Mouse (Mus musculus) E14TG2a.4 (cell line): Measurements from ENCODE around the gene Rgs5.

Experiments used
- H3K27me3 ChIP-seq: 2 replicates; pipeline ENCODE4 v1.6.1; 2014; ENCODE audit warnings: low read length, control low read depth; ENCODE audit not compliant: insufficient read depth
- H3K36me3 ChIP-seq: 2 replicates; pipeline ENCODE4 v1.6.1; 2014; ENCODE audit warnings: low read length, control low read depth; ENCODE audit not compliant: insufficient read depth
- H3K4me1 ChIP-seq: replicated peaks from 2 replicates; pipeline ENCODE4 v1.6.1; 2014; ENCODE audit warnings: low read depth, low read length, control low read depth
- H3K4me3 ChIP-seq: replicated peaks from 2 replicates; pipeline ENCODE4 v1.5.1; 2014; ENCODE audit warnings: mild to moderate bottlenecking, low read length
- H3K9me3 ChIP-seq: 2 replicates; pipeline ENCODE4 v1.6.1; 2014; ENCODE audit warnings: low read length, control low read depth
- CTCF ChIP-seq: conservative IDR thresholded peaks from 2 replicates; pipeline ENCODE4 v1.5.1; 2014; ENCODE audit warnings: low read length
- NANOG ChIP-seq: IDR thresholded peaks from 2 replicates; pipeline ENCODE4 v1.6.1; 2014; ENCODE audit warnings: borderline replicate concordance, low read length, mixed read lengths
- POU5F1 ChIP-seq: IDR thresholded peaks from 2 replicates; pipeline ENCODE4 v1.6.1; 2014; ENCODE audit warnings: low read length, borderline replicate concordance

The Rgs5 gene

GRCm38 (mm10) chr1:169695356-169695755 is 40.1 kb downstream of the Rgs5 start:
- Histone ChIP-seq H3K9me3 (no peaks in the 10 kb centered on the region), H3K36me3 (no peaks in the 10 kb centered on the region), H3K27me3 (no peaks in the 10 kb centered on the region), H3K4me1 (no peaks in the 10 kb centered on the region), H3K4me3 (no peak overlapping the region)
- TF ChIP-seq POU5F1: no peak
- TF ChIP-seq CTCF: no peak
- TF ChIP-seq NANOG: no peak

GRCm38 (mm10) chr1:169697236-169697635 is 41.9 kb downstream of the Rgs5 start:
- Histone ChIP-seq H3K9me3 (no peaks in the 10 kb centered on the region), H3K36me3 (no peaks in the 10 kb centered on the region), H3K27me3 (no peaks in the 10 kb centered on the region), H3K4me3 (no peak overlapping the region), H3K4me1 (no peaks in the 10 kb centered on the region)
- TF ChIP-seq CTCF (no peak), NANOG (no peak), POU5F1 (no peak)

GRCm38 (mm10) chr1:169699184-169699583 is 43.9 kb downstream of the Rgs5 start:
- Histone ChIP-seq H3K4me3 (no peak overlapping the region), H3K36me3 (no peaks in the 10 kb centered on the region), H3K4me1 (no peaks in the 10 kb centered on the region), H3K27me3 (no peaks in the 10 kb centered on the region), H3K9me3 (peaks cover 6% of the 10 kb centered on the region)
- TF ChIP-seq NANOG (no peak), POU5F1 (no peak), CTCF (no peak)

- TF ChIP-seq NANOG: no peak
- TF ChIP-seq CTCF: no peak
- no peak for TF ChIP-seq POU5F1
Observed at GRCm38 (mm10) chr1:169704395-169705087, 49.2 kb downstream of the Rgs5 start.

GRCm38 (mm10) chr1:169721836-169722235 is 66.5 kb downstream of the Rgs5 start:
- TF ChIP-seq CTCF (no peak), POU5F1 (no peak), NANOG (no peak)
- H3K4me1 ChIP-seq: no peaks in the 10 kb centered on the region

More at GRCm38 (mm10) chr1:169704395-169705087, 49.2 kb downstream of the Rgs5 start:
- no peaks in the 10 kb centered on the region for H3K4me1 ChIP-seq
- no peaks in the 10 kb centered on the region for H3K36me3 ChIP-seq
- peaks cover 6% of the 10 kb centered on the region for H3K9me3 ChIP-seq
- no peaks in the 10 kb centered on the region for H3K27me3 ChIP-seq
- no peak overlapping the region for H3K4me3 ChIP-seq

GRCm38 (mm10) chr1:169726319-169726718 is 71.0 kb downstream of the Rgs5 start:
- no peaks in the 10 kb centered on the region for H3K9me3 ChIP-seq
- no peak overlapping the region for H3K4me3 ChIP-seq
- TF ChIP-seq POU5F1 (no peak), CTCF (no peak), NANOG (no peak)
- H3K36me3 ChIP-seq: no peaks in the 10 kb centered on the region
- H3K4me1 ChIP-seq: no peaks in the 10 kb centered on the region
- H3K27me3 ChIP-seq: no peaks in the 10 kb centered on the region

More at GRCm38 (mm10) chr1:169721836-169722235, 66.5 kb downstream of the Rgs5 start:
- no peaks in the 10 kb centered on the region for H3K9me3 ChIP-seq
- no peaks in the 10 kb centered on the region for H3K27me3 ChIP-seq
- H3K36me3 ChIP-seq: no peaks in the 10 kb centered on the region
- H3K4me3 ChIP-seq: no peak overlapping the region

- Histone ChIP-seq H3K4me1 (no peaks in the 10 kb centered on the region), H3K9me3 (no peaks in the 10 kb centered on the region), H3K27me3 (no peaks in the 10 kb centered on the region), H3K4me3 (no peak overlapping the region), H3K36me3 (no peaks in the 10 kb centered on the region)
- TF ChIP-seq POU5F1 (no peak), CTCF (no peak), NANOG (no peak)
Observed at GRCm38 (mm10) chr1:169730599-169731100, 75.3 kb downstream of the Rgs5 start.

- no peak overlapping the region for H3K4me3 ChIP-seq
- no peaks in the 10 kb centered on the region for H3K36me3 ChIP-seq
- TF ChIP-seq POU5F1 (no peak), NANOG (no peak), CTCF (no peak)
- no peaks in the 10 kb centered on the region for H3K4me1 ChIP-seq
- H3K9me3 ChIP-seq: no peaks in the 10 kb centered on the region
- H3K27me3 ChIP-seq: no peaks in the 10 kb centered on the region
Observed at GRCm38 (mm10) chr1:169736139-169736538, 80.8 kb downstream of the Rgs5 start.

- Histone ChIP-seq H3K9me3 (no peaks in the 10 kb centered on the region), H3K4me1 (no peaks in the 10 kb centered on the region), H3K27me3 (no peaks in the 10 kb centered on the region), H3K4me3 (no peak overlapping the region), H3K36me3 (no peaks in the 10 kb centered on the region)
- no peak for TF ChIP-seq NANOG
Observed at GRCm38 (mm10) chr1:169737231-169737630, 81.9 kb downstream of the Rgs5 start.
